Mouse (Mus musculus): Measurements from ENCODE around the gene S100a2.

- no peak for TF ChIP-seq CTCF (IDR thresholded peaks at IDR 0.05; ENCODE audit: low read depth)
- no peak for TF ChIP-seq EP300 (IDR thresholded peaks at IDR 0.05; ENCODE audit: low read depth)
These were observed 5.5 kb downstream of the S100a2 start for GRCm38 (mm10) chr3:90595556-90595955.
